Mouse (Mus musculus) liver, embryonic 15.5 days (tissue): ENCODE measurements around the gene Rps6ka2. TPM values are rescaled to one million over a fixed set of nuclear protein-coding genes. Genes with fewer than 3 reads are reported as not detected.
"Not testable (repeated sequence)": the region's sequence is repeated elsewhere in the genome, so short reads cannot be mapped to it uniquely, and the experiment has no call there.

Experiments used
- ATAC-seq: fragments of 200-750 bp; cut with Nextera tagmentation; 2 replicates; pipeline ENCODE4 v1.8.0; 2017; ENCODE audit warnings: moderate number of reproducible peaks, mild to moderate bottlenecking, moderate library complexity; ENCODE audit not compliant: insufficient read depth
- H3K27ac ChIP-seq: fragments of 300-500 bp; sonication (generic); replicated peaks from 2 replicates; pipeline ENCODE4 v1.5.1; 2015; ENCODE audit warnings: mild to moderate bottlenecking, inconsistent platforms
- H3K27me3 ChIP-seq: fragments of 300-500 bp; sonication (generic); 2 replicates; pipeline ENCODE4 v1.6.1; 2015; ENCODE audit warnings: mild to moderate bottlenecking, inconsistent platforms
- H3K36me3 ChIP-seq: fragments of 300-500 bp; sonication (generic); replicated peaks from 2 replicates; pipeline ENCODE4 v1.6.1; 2015; ENCODE audit warnings: moderate library complexity, mild to moderate bottlenecking, inconsistent platforms
- H3K4me1 ChIP-seq: fragments of 300-500 bp; sonication (generic); replicated peaks from 2 replicates; pipeline ENCODE4 v1.6.1; 2015; ENCODE audit warnings: inconsistent platforms
- H3K4me2 ChIP-seq: fragments of 300-500 bp; sonication (generic); 2 replicates; pipeline ENCODE4 v1.6.1; 2015; ENCODE audit warnings: moderate library complexity, mild to moderate bottlenecking, inconsistent platforms
- H3K4me3 ChIP-seq: fragments of 300-500 bp; sonication (generic); replicated peaks from 2 replicates; pipeline ENCODE4 v1.5.1; 2015; ENCODE audit warnings: mild to moderate bottlenecking, inconsistent platforms
- H3K9ac ChIP-seq: fragments of 300-500 bp; sonication (generic); 2 replicates; pipeline ENCODE4 v1.6.1; 2015; ENCODE audit warnings: moderate library complexity, mild to moderate bottlenecking, inconsistent platforms
- H3K9me3 ChIP-seq: fragments of 300-500 bp; sonication (generic); replicated peaks from 2 replicates; pipeline ENCODE4 v1.6.1; 2016; ENCODE audit warnings: inconsistent platforms
- WGBS: fragments of 180-500 bp; shearing (Covaris S2); methylation state at CpG from one replicate; pipeline ENCODE4 v1.1.7; 2015; ENCODE audit warnings: mixed read lengths; ENCODE audit not compliant: insufficient replicate concordance; 5-methylcytosine and 5-hydroxymethylcytosine counted together
- polyA plus RNA-seq: library from polyadenylated mRNA; unstranded; fragments of >200 nt; fragmentation: Nextera tagmentation; extraction: Ambion mirVana; gene quantifications from 2 replicates; pipeline ENCODE4 v1.2.1, GENCODE M21; 2015

Gene Rps6ka2
- polyA plus RNA-seq, 1 experiment from 2014 or later = 1.1 TPM

GRCm38 (mm10) chr17:7324346-7324745 lies 154.4 kb downstream of the Rps6ka2 start, which contains the start of gene Tcp10a:
Gene Tcp10a, plus strand, starts transcription at chr17:7324646.
- 69% methylated on average over 4 of the region's 5 CpGs for WGBS

GRCm38 (mm10) chr17:7326415-7326814 lies 156.5 kb downstream of the Rps6ka2 start:
- H3K27me3 ChIP-seq, H3K9ac ChIP-seq, H3K4me2 ChIP-seq, H3K4me3 ChIP-seq, H3K9me3 ChIP-seq, H3K27ac ChIP-seq, H3K4me1 ChIP-seq, H3K36me3 ChIP-seq, ATAC-seq: not testable (repeated sequence)
- 8% methylated on average over 6 of the region's 8 CpGs for WGBS

More at GRCm38 (mm10) chr17:7324346-7324745, 154.4 kb downstream of the Rps6ka2 start, which contains the start of gene Tcp10a:
- H3K9me3 ChIP-seq, ATAC-seq, H3K27ac ChIP-seq, H3K4me2 ChIP-seq, H3K9ac ChIP-seq, H3K27me3 ChIP-seq, H3K36me3 ChIP-seq, H3K4me3 ChIP-seq, H3K4me1 ChIP-seq: not testable (repeated sequence)

DNA sequence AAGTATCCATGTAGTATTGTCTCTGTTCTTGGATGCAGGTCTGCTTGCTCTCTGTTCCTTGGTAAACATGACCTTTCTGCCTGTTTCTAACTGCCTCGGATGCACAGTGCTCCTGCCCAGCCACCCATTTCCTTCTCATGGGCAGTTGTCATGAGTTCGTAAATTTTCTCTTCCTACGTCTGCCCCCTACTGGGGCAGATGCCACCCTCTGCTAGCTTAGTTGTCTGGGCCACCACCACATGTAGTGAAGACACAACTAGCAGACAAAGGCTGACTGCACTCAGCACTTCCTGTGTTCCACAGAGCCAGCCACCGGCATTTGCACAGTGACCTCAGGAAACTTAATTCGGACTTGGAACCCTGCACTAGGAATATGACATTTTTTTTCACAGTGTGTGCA lies 162.8 kb downstream of the Rps6ka2 start:
- ATAC-seq = not testable (repeated sequence)
- 45% methylated on average over 3 of the region's 5 CpGs for WGBS

GRCm38 (mm10) chr17:7337381-7337780 lies 167.5 kb downstream of the Rps6ka2 start:
- H3K4me1 ChIP-seq, H3K27me3 ChIP-seq, H3K9me3 ChIP-seq, H3K9ac ChIP-seq, H3K27ac ChIP-seq, H3K36me3 ChIP-seq, H3K4me3 ChIP-seq, H3K4me2 ChIP-seq, ATAC-seq: not testable (repeated sequence)
- WGBS = 60% methylated on average over 9 of the region's 9 CpGs

More for the DNA sequence above, 162.8 kb downstream of the Rps6ka2 start:
- not testable (repeated sequence) for H3K9ac ChIP-seq, H3K4me1 ChIP-seq, H3K4me2 ChIP-seq, H3K27ac ChIP-seq, H3K36me3 ChIP-seq, H3K9me3 ChIP-seq, H3K4me3 ChIP-seq, H3K27me3 ChIP-seq

DNA sequence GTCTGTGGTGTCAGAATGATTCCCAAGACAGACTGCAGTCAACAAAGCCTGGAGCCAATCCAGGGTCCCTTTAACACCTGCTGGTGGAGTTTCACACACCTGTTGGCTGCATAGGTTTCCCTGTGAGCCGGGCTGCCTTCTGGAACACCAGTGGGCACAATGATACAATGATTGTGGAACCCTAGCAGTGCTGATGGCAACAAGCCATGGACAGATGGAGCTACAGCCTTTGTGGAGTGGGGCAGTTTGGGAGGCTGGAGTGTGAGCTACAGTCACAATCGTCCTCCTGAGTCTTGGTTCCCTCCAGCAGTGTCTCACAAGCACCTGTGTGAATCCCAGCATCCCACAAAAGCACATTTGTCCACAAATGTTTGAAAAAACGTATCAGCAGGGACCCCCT lies 178.8 kb downstream of the Rps6ka2 start:
- ATAC-seq, H3K27ac ChIP-seq, H3K36me3 ChIP-seq, H3K27me3 ChIP-seq, H3K4me3 ChIP-seq, H3K9me3 ChIP-seq, H3K9ac ChIP-seq, H3K4me1 ChIP-seq, H3K4me2 ChIP-seq: not testable (repeated sequence)
- 30% methylated on average over 2 of the region's 3 CpGs for WGBS

GRCm38 (mm10) chr17:7352596-7352995 lies 182.7 kb downstream of the Rps6ka2 start, which contains the start of gene Ttll2:
Gene Ttll2, minus strand, starts transcription at chr17:7352696.
- not testable (repeated sequence) for H3K36me3 ChIP-seq, ATAC-seq, H3K4me2 ChIP-seq, H3K4me3 ChIP-seq, H3K9me3 ChIP-seq, H3K27me3 ChIP-seq, H3K4me1 ChIP-seq, H3K27ac ChIP-seq, H3K9ac ChIP-seq
- 53% methylated on average over 1 of the region's 1 CpGs for WGBS

Other genes with a start within 250 kb of the Rps6ka2 start
- 11.6 and 13.4 TPM in 2 replicates for gene Rsph3b, start 221.4 kb upstream of the Rps6ka2 start, polyA plus RNA-seq
- 13.1 and 13.5 TPM in 2 replicates for gene Tagap1, start 209.0 kb upstream of the Rps6ka2 start, polyA plus RNA-seq
- gene Rnaset2b, start 199.5 kb upstream of the Rps6ka2 start, polyA plus RNA-seq = 131 and 133 TPM in 2 replicates
- 0.07 TPM in 1 of 2 replicates, not detected in the other for gene Gm49721, start 191.2 kb upstream of the Rps6ka2 start, polyA plus RNA-seq
- gene Gm1604a, start 144.5 kb upstream of the Rps6ka2 start, polyA plus RNA-seq = 0.20 TPM in 1 of 2 replicates, not detected in the other
- gene Tcp10a, start 154.5 kb downstream of the Rps6ka2 start, polyA plus RNA-seq = not detected in 2 replicates
- gene Ttll2, start 182.6 kb downstream of the Rps6ka2 start, polyA plus RNA-seq = 0.05 and 0.07 TPM in 2 replicates
- not detected in 2 replicates for gene Gm49630, start 201.9 kb downstream of the Rps6ka2 start, polyA plus RNA-seq
- 0.53 and 0.73 TPM in 2 replicates for gene Unc93a2, start 215.3 kb downstream of the Rps6ka2 start, polyA plus RNA-seq